Mouse (Mus musculus) kidney, postnatal 0 days (tissue): ENCODE data around the gene Bnip1. TPM values are rescaled to one million over a fixed set of nuclear protein-coding genes. Genes with fewer than 3 reads are reported as not detected.

Experiments used
- ATAC-seq: fragments of 200-750 bp; cut with Nextera tagmentation; replicated peaks from 2 replicates; pipeline ENCODE4 v1.8.0; 2017; ENCODE audit warnings: low read depth, moderate number of reproducible peaks, moderate TSS enrichment, moderate library complexity; ENCODE audit not compliant: low FRiP score
- DNase-seq: peaks from one replicate; pipeline ENCODE4 v3.0.0-alpha.2; 2016; ENCODE audit warnings: low spot score
- H3K27ac ChIP-seq: fragments of 300-500 bp; sonication (generic); 2 replicates; pipeline ENCODE4 v1.5.1; 2014; ENCODE audit warnings: mild to moderate bottlenecking
- H3K27me3 ChIP-seq: fragments of 300-500 bp; sonication (generic); 2 replicates; pipeline ENCODE4 v1.6.1; 2014; ENCODE audit warnings: low read length, mixed read lengths; ENCODE audit not compliant: insufficient read depth
- H3K36me3 ChIP-seq: fragments of 300-500 bp; sonication (generic); 2 replicates; pipeline ENCODE4 v1.6.1; 2014; ENCODE audit warnings: low read length, mixed read lengths; ENCODE audit not compliant: insufficient read depth
- H3K4me1 ChIP-seq: fragments of 300-500 bp; sonication (generic); replicated peaks from 2 replicates; pipeline ENCODE4 v1.6.1; 2014; ENCODE audit warnings: antibody characterized with exemption, low read length, mixed read lengths; ENCODE audit not compliant: insufficient read depth
- H3K4me2 ChIP-seq: fragments of 300-500 bp; sonication (generic); 2 replicates; pipeline ENCODE4 v1.6.1; 2014; ENCODE audit warnings: mild to moderate bottlenecking, low read length, moderate library complexity, mixed read lengths
- H3K4me3 ChIP-seq: fragments of 300-500 bp; sonication (generic); replicated peaks from 2 replicates; pipeline ENCODE4 v1.5.1; 2014; ENCODE audit warnings: low read depth, low read length
- H3K9ac ChIP-seq: fragments of 300-500 bp; sonication (generic); 2 replicates; pipeline ENCODE4 v1.6.1; 2014; ENCODE audit warnings: low read depth, low read length
- H3K9me3 ChIP-seq: fragments of 300-500 bp; sonication (generic); replicated peaks from 2 replicates; pipeline ENCODE4 v1.6.1; 2016; ENCODE audit warnings: low read length, inconsistent platforms, mixed read lengths
- CTCF ChIP-seq: IDR thresholded peaks from 2 replicates; pipeline ENCODE4 v1.5.1; 2016; ENCODE audit warnings: antibody characterized with exemption, low read depth, mild to moderate bottlenecking, moderate library complexity
- WGBS: fragments of 180-500 bp; shearing (Covaris S2); extraction: QIAGEN DNeasy Blood & Tissue Kit; methylation state at CpG from one replicate; pipeline ENCODE4 v1.1.7; 2014; 5-methylcytosine and 5-hydroxymethylcytosine counted together
- polyA plus RNA-seq: library from polyadenylated mRNA; unstranded; fragments of >200 nt; fragmentation: Nextera tagmentation; extraction: Ambion mirVana; gene quantifications from 2 replicates; pipeline ENCODE4 v1.2.1, GENCODE M21; 2015

Gene Bnip1
- polyA plus RNA-seq, 1 experiment from 2014 or later = 43.7 TPM

DNA sequence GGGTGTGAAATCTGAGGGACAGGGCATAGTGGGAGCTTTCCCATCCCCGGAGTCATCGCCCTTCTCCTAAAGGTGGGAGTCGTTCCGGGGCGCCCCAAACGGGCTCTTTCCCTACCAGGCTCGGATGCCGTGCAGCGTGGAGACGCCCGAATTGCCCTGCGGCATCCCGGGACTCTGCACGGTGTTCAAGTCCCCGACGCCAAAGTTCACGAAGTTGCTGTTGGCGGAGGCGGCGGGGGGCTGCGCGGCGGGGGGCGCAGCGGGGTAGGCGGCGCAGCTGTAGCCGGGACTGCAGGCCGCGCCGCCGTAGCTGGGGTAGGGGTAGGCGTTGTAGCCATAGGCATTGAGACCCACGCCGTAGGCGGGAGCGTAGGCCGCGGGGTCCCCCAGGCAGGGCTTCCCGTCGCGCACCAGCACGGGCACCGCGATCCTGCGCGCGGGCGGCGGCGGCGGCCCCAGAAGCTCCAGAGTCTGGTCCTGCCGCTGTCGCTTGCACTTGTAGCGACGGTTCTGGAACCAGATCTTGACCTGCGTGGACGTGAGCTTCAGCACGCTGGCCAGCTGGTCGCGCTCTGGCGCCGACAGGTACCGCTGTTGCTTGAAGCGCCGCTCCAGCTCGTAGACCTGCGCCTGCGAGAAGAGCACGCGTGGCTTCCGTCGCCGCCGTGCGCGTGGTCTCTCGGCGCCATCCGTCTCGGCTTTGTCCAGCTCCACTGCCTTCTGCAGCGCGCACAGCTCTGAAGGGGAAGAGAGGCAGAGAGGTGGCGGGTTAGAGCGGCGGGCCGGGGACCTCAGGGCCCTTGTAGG, 58.2 kb downstream of the Bnip1 start:
- Histone ChIP-seq H3K36me3 (no peaks in the 10 kb centered on the region), H3K27ac (no peak overlapping the region), H3K4me2 (peak overlapping the region; percentile 34), H3K9me3 (no peaks in the 10 kb centered on the region), H3K4me3 (peak overlapping the region; percentile 20; the same call in 1 of the 2 replicates), H3K9ac (no peak overlapping the region), H3K4me1 (no peaks in the 10 kb centered on the region), H3K27me3 (peaks cover 95% of the 10 kb centered on the region)
- TF ChIP-seq CTCF = no peak
- DNase-seq = no peak
- ATAC-seq = no peak
- WGBS = 1% methylated on average over 86 of the region's 87 CpGs

DNA sequence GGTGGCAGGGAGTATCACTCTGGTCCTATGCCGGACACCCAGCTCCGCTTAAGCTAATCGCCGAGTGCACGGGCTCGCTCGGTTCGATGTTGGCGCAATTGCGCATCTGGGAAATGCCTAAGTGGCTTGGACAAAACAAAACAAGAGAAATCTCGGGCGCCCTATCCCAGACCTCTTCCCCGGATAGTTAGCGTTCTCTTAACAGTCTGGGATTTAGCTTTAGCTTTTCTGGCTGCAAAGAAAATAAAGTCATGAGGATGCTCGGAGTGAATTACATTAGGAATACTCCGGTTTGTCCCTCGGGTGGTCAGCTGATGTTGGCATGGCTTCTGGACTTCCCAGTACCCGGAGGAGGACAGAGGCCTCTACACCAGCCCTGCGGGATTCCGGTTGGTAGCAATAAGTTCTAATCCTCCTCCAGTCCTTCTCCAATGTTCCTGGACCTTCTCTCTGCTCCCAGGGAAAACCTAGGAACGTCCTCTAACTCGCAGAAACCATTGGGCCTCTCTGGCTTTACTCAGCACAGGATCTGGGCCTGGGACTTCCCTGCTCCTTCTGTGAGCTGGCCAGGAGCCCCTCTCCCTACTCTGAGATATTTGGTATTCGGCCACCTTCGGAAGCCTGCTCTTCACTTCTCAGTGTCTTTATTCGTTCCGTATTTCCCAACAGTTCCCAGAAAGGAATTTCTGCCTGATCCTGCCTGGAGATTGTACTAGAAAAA, 59.0 kb downstream of the Bnip1 start:
- H3K27me3 ChIP-seq = peaks cover 94% of the 10 kb centered on the region
- peak overlapping the region; percentile 20; the same call in 1 of the 2 replicates for H3K4me3 ChIP-seq
- WGBS = 4% methylated on average over 26 of the region's 26 CpGs
- peak overlapping the region; percentile 34; the same call in 1 of the 2 replicates for H3K4me2 ChIP-seq
- no peak for TF ChIP-seq CTCF
- ATAC-seq (no peak), DNase-seq (no peak)
- H3K9me3 ChIP-seq = no peaks in the 10 kb centered on the region
- no peaks in the 10 kb centered on the region for H3K4me1 ChIP-seq
- H3K27ac ChIP-seq = no peak overlapping the region
- no peaks in the 10 kb centered on the region for H3K36me3 ChIP-seq
- H3K9ac ChIP-seq = no peak overlapping the region

DNA sequence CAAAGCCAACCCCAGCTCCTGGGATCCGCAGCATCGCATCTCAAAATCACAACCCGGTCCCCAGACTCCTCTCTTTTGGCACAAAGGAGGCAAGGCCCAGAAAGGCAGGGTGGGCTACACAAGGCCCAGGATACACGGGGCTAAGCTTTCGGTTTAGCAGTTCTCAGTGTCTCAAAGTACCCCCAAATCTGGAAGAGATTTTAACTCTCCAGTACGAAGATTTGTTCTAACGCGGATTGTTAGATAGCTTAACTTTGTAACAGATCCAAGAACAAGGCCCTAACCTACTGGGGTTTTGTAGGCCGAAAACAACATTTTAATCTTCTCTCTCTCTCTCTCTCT, 59.5 kb downstream of the Bnip1 start:
- no peak for ATAC-seq
- H3K27me3 ChIP-seq = peaks cover 94% of the 10 kb centered on the region
- no peak for TF ChIP-seq CTCF
- WGBS = 10% methylated on average over 9 of the region's 9 CpGs
- H3K4me3 ChIP-seq = no peak overlapping the region
- H3K4me2 ChIP-seq = no peak overlapping the region
- H3K9me3 ChIP-seq = no peaks in the 10 kb centered on the region
- no peak overlapping the region for H3K27ac ChIP-seq
- no peaks in the 10 kb centered on the region for H3K36me3 ChIP-seq
- no peak overlapping the region for H3K9ac ChIP-seq
- no peak for DNase-seq
- no peaks in the 10 kb centered on the region for H3K4me1 ChIP-seq

DNA sequence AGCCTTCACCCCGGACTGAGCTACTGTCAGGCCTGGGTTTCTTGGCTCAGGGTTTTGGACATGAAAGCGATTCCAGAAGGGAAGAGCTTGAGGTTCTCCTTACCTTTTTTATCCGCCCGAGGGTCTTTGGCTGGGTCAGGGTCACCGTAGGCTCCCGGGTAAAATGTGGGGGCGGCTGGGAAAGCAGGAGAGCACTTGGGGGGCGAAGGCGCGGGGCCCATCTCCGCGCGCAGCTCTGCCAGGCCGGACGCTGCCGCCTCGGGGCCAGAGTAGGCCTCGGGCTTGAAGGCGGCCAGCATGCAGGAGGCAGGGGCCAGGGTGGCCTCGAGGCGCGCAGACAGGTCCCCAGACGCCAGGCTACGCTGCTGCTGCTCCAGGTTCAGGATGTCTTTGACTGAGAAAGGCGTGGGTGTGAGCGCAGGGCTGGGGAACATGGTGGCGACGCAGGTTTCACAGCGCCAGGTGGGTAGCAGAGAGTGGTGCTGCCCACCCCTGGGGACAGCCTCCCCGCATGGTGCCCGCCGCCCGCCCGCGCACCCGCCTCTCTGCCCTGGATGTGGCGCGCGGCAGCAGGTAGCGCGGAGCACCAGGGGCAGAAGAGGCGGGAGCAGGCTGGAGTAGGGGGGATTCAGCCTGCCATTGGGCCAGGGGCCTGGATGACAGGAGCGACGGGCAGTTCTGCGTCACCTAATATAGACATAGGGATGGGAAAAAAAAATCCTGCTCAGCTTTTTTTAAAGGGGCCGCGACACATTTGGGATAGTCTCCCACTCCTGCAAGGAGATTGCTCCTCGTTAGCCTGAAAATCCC, 60.3 kb downstream of the Bnip1 start:
- Histone ChIP-seq H3K4me2 (no peak overlapping the region), H3K36me3 (no peaks in the 10 kb centered on the region), H3K9ac (no peak overlapping the region), H3K9me3 (no peaks in the 10 kb centered on the region), H3K4me1 (no peaks in the 10 kb centered on the region), H3K4me3 (no peak overlapping the region), H3K27ac (no peak overlapping the region), H3K27me3 (peaks cover 94% of the 10 kb centered on the region)
- 2% methylated on average over 48 of the region's 48 CpGs for WGBS
- no peak for TF ChIP-seq CTCF
- ATAC-seq = no peak
- DNase-seq = no peak

DNA sequence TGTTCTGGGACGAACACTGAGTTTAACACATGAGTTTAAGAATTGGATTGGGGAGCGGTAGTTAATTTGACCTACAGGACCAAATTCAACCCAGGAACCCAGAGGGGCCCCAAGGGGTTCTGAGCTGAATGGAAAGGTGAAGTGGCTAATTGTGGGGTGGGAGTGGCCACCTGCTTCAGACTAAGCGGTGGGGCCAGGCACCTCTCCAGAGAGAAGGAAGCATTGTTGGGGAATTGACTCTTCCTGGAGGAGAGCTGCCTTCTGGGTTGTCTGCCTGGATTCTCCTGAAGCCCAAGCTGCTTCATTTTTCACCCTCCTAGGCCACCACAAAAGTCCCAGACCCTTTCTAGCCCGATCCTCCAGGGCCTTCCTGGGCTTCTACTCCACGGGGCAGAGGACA, 61.1 kb downstream of the Bnip1 start:
- Histone ChIP-seq H3K4me2 (no peak overlapping the region), H3K27me3 (peaks cover 91% of the 10 kb centered on the region), H3K36me3 (no peaks in the 10 kb centered on the region), H3K4me3 (no peak overlapping the region), H3K9ac (no peak overlapping the region), H3K4me1 (no peaks in the 10 kb centered on the region), H3K27ac (no peak overlapping the region), H3K9me3 (no peaks in the 10 kb centered on the region)
- ATAC-seq (no peak), DNase-seq (no peak)
- 3% methylated on average over 5 of the region's 5 CpGs for WGBS
- no peak for TF ChIP-seq CTCF

Other genes with a start within 250 kb of the Bnip1 start
- gene Ergic1, start 219.6 kb upstream of the Bnip1 start, polyA plus RNA-seq = 103 and 107 TPM in 2 replicates
- gene Dusp1, start 218.9 kb upstream of the Bnip1 start, polyA plus RNA-seq = 28.3 and 31.5 TPM in 2 replicates
- 459 and 492 TPM in 2 replicates for gene Atp6v0e, start 117.8 kb upstream of the Bnip1 start, polyA plus RNA-seq
- gene Crebrf, start 65.4 kb upstream of the Bnip1 start, polyA plus RNA-seq = 13.8 and 17.6 TPM in 2 replicates
- not detected in 2 replicates for gene Nkx2-5, start 63.9 kb downstream of the Bnip1 start, polyA plus RNA-seq
- gene Kifc5b, start 136.0 kb downstream of the Bnip1 start, polyA plus RNA-seq = 1.3 and 1.8 TPM in 2 replicates
- gene Phf1, start 152.0 kb downstream of the Bnip1 start, polyA plus RNA-seq = 8.8 and 9.8 TPM in 2 replicates
- 226 and 227 TPM in 2 replicates for gene Cuta, start 158.5 kb downstream of the Bnip1 start, polyA plus RNA-seq
- 0.78 and 0.99 TPM in 2 replicates for gene Syngap1, start 160.2 kb downstream of the Bnip1 start, polyA plus RNA-seq
- gene Zbtb9, start 192.1 kb downstream of the Bnip1 start, polyA plus RNA-seq = 11.1 and 12.1 TPM in 2 replicates
- gene Bak1, start 247.9 kb downstream of the Bnip1 start, polyA plus RNA-seq = 6.3 and 6.7 TPM in 2 replicates